Mouse (Mus musculus) liver, embryonic 16.5 days (tissue): ENCODE results near the gene Man1c1. TPM values are rescaled to one million over a fixed set of nuclear protein-coding genes. Genes with fewer than 3 reads are reported as not detected.

Experiments
- ATAC-seq: fragments of 200-750 bp; cut with Nextera tagmentation; 2 replicates; pipeline ENCODE4 v1.8.0; 2017; ENCODE audit warnings: low read depth, mild to moderate bottlenecking, moderate number of reproducible peaks, moderate library complexity
- H3K27ac ChIP-seq: fragments of 300-500 bp; sonication (generic); 2 replicates; pipeline ENCODE4 v1.5.1; 2014; ENCODE audit warnings: mild to moderate bottlenecking, low read length
- H3K27me3 ChIP-seq: fragments of 300-500 bp; sonication (generic); 2 replicates; pipeline ENCODE4 v1.6.1; 2014; ENCODE audit warnings: low read depth, low read length, mixed read lengths; ENCODE audit not compliant: control insufficient read depth, insufficient read depth
- H3K36me3 ChIP-seq: fragments of 300-500 bp; sonication (generic); 2 replicates; pipeline ENCODE4 v1.6.1; 2014; ENCODE audit warnings: mild to moderate bottlenecking; ENCODE audit not compliant: control insufficient read depth, insufficient read depth
- H3K4me1 ChIP-seq: fragments of 300-500 bp; sonication (generic); 2 replicates; pipeline ENCODE4 v1.6.1; 2014; ENCODE audit warnings: low read depth, low read length, mixed read lengths; ENCODE audit not compliant: control insufficient read depth
- H3K4me2 ChIP-seq: fragments of 300-500 bp; sonication (generic); 2 replicates; pipeline ENCODE4 v1.6.1; 2014; ENCODE audit warnings: low read depth, low read length, mixed read lengths
- H3K4me3 ChIP-seq: fragments of 300-500 bp; sonication (generic); 2 replicates; pipeline ENCODE4 v1.5.1; 2014; ENCODE audit warnings: low read depth, mild to moderate bottlenecking, low read length
- H3K9ac ChIP-seq: fragments of 300-500 bp; sonication (generic); 2 replicates; pipeline ENCODE4 v1.6.1; 2014; ENCODE audit warnings: low read depth, low read length
- H3K9me3 ChIP-seq: fragments of 300-500 bp; sonication (generic); replicated peaks from 2 replicates; pipeline ENCODE4 v1.6.1; 2016; ENCODE audit warnings: low read length; ENCODE audit not compliant: control insufficient read depth
- WGBS: fragments of 180-500 bp; shearing (Covaris S2); extraction: QIAGEN DNeasy Blood & Tissue Kit; methylation state at CpG from one replicate; pipeline ENCODE4 v1.1.7; 2014; ENCODE audit not compliant: insufficient replicate concordance; 5-methylcytosine and 5-hydroxymethylcytosine counted together
- polyA plus RNA-seq: library from polyadenylated mRNA; unstranded; fragments of >200 nt; fragmentation: Nextera tagmentation; extraction: Ambion mirVana; gene quantifications from 2 replicates; pipeline ENCODE4 v1.2.1, GENCODE M21; 2015

Gene Man1c1
- polyA plus RNA-seq, 1 experiment from 2014 or later, result 1.2 TPM

DNA sequence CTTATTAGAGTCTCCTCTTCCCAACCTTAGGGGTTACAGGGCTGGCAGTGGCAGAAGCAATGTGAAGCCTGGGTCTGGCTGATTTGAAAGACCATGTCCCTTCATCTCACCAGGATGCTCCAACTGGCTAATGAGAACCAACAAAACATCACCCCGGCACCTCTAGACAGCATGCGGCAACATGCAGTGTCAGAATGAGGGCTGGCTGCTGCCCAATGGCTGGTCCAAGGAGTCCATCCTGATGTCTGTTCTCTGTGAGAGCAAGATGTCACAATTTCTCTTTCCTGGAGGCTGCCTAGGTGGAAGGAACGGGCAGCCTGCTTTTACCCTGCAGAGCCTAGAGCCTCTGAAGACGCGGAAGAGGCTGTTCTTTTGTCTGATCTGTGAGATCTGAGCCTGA is 46.6 kb downstream of the Man1c1 start:
- Histone ChIP-seq H3K4me1 (no peaks in the 10 kb centered on the region), H3K4me2 (no peak overlapping the region), H3K4me3 (no peak overlapping the region), H3K36me3 (no peaks in the 10 kb centered on the region), H3K27me3 (no peaks in the 10 kb centered on the region), H3K27ac (no peak overlapping the region), H3K9me3 (no peaks in the 10 kb centered on the region), H3K9ac (no peak overlapping the region)
- 77% methylated on average over 5 of the region's 5 CpGs for WGBS
- no peak for ATAC-seq

DNA sequence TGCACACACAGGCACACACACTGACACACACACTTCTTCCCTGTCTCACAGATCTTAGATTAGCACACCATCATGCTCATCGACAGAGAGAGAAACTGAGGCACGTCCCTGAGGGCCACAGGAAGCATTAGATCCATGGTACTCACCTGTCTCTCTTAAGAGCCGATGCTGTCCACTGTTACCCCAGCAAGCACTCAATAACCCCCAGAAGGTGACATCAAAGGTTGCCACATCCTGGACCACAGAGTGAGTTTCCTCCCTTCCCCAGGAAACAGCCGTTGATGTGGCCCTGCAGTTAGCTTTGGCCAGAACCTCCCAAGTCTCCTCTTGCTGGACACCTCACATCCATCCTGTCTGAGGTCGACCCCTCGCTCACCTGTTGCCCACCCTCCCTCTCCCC is 49.7 kb downstream of the Man1c1 start:
- Histone ChIP-seq H3K9ac (no peak overlapping the region), H3K9me3 (no peaks in the 10 kb centered on the region), H3K4me1 (no peaks in the 10 kb centered on the region), H3K27me3 (no peaks in the 10 kb centered on the region), H3K27ac (no peak overlapping the region), H3K4me2 (no peak overlapping the region), H3K36me3 (no peaks in the 10 kb centered on the region), H3K4me3 (no peak overlapping the region)
- 35% methylated on average over 6 of the region's 6 CpGs for WGBS
- no peak for ATAC-seq

DNA sequence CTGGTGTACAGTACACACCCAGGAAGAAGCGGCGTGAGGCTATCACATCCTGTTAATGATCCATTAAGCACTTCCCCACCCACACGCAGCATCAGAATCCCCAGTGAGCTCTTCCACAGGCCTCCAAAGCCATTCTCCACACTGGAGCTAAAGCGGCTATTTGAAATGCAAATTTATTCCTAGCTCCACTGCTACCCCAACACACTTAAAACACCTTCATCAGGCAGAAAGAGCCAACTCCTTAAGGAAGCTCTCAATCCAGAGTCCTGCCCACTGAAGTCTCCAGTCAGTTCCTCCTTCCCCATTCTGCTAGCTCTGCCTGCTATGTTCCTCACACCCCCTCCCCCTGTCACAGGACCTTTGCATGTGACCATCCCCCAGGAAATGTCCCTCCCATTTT is 51.4 kb downstream of the Man1c1 start:
- Histone ChIP-seq H3K4me2 (no peak overlapping the region), H3K9ac (no peak overlapping the region), H3K4me1 (no peaks in the 10 kb centered on the region), H3K9me3 (no peaks in the 10 kb centered on the region), H3K36me3 (no peaks in the 10 kb centered on the region), H3K27me3 (no peaks in the 10 kb centered on the region), H3K4me3 (no peak overlapping the region), H3K27ac (no peak overlapping the region)
- no peak for ATAC-seq
- WGBS, result 49% methylated on average over 4 of the region's 4 CpGs

DNA sequence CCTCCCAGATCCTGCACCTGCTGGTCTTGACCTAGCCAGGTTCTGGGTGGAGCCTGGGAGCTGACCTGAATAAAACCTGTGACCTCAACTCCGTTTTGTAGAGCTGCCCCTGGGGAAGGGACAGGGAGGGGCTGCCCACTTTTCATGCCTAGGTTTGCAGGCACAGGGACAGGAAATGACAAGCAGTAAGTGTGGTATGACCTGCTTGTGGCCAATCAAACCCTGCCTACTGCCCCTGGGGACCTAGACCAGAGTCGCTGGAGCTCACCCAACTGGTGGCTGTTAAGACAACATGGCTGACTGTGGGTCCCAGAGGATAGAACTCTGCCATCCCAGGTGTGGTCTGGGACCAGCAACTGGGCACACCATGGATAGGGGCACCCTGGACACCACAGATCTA is 51.9 kb downstream of the Man1c1 start:
- Histone ChIP-seq H3K4me2 (no peak overlapping the region), H3K9me3 (no peaks in the 10 kb centered on the region), H3K27me3 (no peaks in the 10 kb centered on the region), H3K27ac (no peak overlapping the region), H3K9ac (no peak overlapping the region), H3K36me3 (no peaks in the 10 kb centered on the region), H3K4me1 (no peaks in the 10 kb centered on the region), H3K4me3 (no peak overlapping the region)
- WGBS, result 37% methylated on average over 2 of the region's 2 CpGs
- ATAC-seq, result no peak

DNA sequence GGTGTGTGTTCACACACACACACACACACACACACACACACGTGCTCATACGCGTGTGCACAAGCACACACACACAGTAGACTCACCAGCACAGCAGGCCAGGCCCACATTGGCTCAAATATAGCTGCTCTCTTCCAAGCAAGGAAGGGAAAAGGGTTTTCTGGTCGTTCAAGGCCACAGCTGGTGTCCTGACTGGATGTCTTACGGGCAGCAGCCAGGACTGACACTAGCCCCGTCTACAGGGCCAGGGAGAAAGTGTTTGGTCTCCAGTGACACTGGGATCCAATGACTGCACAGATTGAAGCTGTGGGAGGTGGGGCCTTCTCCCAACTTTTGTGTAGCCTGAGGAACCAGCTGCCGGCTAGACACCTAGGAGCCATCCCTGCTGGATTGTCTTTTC is 52.7 kb downstream of the Man1c1 start:
- H3K9me3 ChIP-seq, result no peaks in the 10 kb centered on the region
- ATAC-seq, result no peak
- H3K36me3 ChIP-seq, result no peaks in the 10 kb centered on the region
- WGBS, result 55% methylated on average over 7 of the region's 7 CpGs
- H3K27ac ChIP-seq, result no peak overlapping the region
- no peak overlapping the region for H3K9ac ChIP-seq
- no peak overlapping the region for H3K4me2 ChIP-seq
- H3K4me1 ChIP-seq, result no peaks in the 10 kb centered on the region
- no peaks in the 10 kb centered on the region for H3K27me3 ChIP-seq
- no peak overlapping the region for H3K4me3 ChIP-seq

DNA sequence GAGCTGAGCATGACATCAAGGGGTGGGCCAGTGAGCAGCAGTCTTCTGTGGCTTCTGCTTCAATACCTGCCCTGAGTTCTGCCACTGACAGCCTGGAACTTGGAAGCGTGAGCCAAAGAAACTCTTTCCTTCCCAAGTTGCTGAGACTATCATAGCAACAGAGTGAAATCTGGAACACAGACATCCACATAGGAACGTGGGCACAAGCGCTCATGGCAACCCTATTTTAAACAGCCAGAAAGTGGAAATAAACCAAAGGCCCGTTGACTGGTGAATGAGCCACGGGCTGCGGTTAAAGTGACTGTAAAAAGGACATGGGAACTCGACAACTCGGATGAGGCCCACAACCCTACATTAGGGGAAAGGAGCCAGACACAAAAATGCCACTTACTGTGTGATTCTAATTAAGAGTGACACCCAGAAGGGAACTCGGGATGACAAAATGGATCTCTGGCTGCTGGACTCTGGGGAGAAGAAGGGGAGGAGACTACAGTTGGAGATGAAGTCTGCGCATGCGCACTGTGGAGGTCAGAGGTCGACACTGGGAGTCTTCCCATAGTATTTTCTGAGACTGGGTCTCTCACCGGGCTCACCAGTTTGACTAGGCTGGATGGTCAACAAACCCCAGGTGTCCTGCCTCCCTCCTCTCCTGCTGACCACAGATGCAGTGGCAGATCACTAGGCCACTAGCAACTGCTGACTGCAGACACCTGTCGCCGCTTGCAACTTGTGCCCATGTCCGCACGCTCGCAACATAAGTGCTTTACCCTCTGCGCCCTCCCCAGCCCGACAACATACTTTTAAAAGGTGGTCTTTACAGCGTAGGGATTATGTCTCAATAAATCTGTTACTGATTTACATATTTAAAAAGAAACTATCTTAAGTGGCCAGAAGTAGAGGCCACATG is 58.8 kb downstream of the Man1c1 start:
- WGBS, result 78% methylated on average over 21 of the region's 21 CpGs
- H3K9ac ChIP-seq, result no peak overlapping the region
- H3K4me3 ChIP-seq, result no peak overlapping the region
- no peaks in the 10 kb centered on the region for H3K27me3 ChIP-seq
- no peaks in the 10 kb centered on the region for H3K9me3 ChIP-seq
- no peak overlapping the region for H3K4me2 ChIP-seq
- no peak overlapping the region for H3K27ac ChIP-seq
- no peak for ATAC-seq
- H3K36me3 ChIP-seq, result no peaks in the 10 kb centered on the region
- no peaks in the 10 kb centered on the region for H3K4me1 ChIP-seq

DNA sequence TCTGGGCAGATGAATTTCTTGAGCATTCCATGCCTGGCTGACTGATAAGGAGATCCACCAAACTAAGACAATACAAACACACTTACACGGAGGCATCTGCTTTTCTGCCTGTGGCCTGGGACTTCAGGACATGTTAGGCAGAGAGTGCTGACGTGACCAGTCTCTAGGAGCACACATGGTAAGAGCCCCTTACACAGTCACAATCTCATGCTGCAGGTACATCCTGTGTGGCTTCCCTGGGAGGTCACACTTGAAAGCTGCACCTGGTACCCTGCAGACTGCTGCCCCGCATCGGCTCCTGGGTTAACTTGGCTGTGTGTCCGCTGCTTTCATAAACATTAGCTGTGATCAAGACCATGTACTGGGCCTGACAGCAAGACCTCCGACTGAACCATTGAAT is 59.7 kb downstream of the Man1c1 start:
- ATAC-seq, result no peak
- Histone ChIP-seq H3K27ac (no peak overlapping the region), H3K9me3 (no peaks in the 10 kb centered on the region), H3K36me3 (no peaks in the 10 kb centered on the region), H3K9ac (no peak overlapping the region), H3K4me1 (no peaks in the 10 kb centered on the region), H3K4me2 (no peak overlapping the region), H3K27me3 (no peaks in the 10 kb centered on the region), H3K4me3 (no peak overlapping the region)
- WGBS, result 53% methylated on average over 6 of the region's 6 CpGs

DNA sequence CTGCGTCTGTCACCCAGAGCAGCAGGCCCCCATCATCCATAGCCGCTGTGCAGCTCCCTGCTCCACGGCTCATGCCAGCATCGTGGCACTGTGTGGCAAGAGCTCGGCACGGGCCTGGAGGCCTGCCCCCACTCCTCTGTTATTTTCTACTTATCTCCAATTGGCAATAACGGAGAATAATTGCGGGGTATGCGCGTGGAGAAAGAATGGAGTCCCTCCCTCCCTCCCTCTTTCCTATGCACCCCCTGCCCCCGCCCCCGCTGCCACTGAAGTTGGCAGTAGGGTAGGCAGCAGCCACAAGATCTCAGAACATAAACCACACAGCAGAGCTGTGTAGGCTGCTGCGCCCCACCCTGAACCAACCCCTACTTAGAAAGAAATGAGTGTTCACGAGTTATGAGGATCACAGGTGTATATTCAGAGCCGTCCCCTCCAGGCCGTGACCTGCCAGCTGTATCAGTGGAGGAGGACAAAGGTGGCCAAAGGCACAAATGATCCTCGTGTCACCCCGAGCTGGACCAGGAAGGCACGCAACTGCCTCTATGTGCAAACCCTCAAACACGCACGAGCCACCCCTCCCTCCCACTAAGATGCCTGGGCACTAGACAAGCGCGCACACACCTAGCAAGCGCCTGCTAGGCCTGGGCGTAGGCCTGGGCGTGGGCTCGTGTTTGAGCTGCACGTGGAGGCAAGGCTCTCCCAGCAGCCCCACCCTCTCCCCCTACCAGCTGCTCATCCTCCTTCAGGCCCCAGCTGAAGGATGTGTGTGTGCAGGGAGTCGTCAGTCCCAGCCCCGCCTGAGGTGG is 62.2 kb downstream of the Man1c1 start:
- no peak overlapping the region for H3K4me2 ChIP-seq
- no peak overlapping the region for H3K4me3 ChIP-seq
- ATAC-seq, result no peak
- no peaks in the 10 kb centered on the region for H3K27me3 ChIP-seq
- H3K27ac ChIP-seq, result no peak overlapping the region
- H3K9ac ChIP-seq, result no peak overlapping the region
- H3K9me3 ChIP-seq, result no peaks in the 10 kb centered on the region
- H3K4me1 ChIP-seq, result no peaks in the 10 kb centered on the region
- H3K36me3 ChIP-seq, result no peaks in the 10 kb centered on the region
- 65% methylated on average over 30 of the region's 30 CpGs for WGBS

DNA sequence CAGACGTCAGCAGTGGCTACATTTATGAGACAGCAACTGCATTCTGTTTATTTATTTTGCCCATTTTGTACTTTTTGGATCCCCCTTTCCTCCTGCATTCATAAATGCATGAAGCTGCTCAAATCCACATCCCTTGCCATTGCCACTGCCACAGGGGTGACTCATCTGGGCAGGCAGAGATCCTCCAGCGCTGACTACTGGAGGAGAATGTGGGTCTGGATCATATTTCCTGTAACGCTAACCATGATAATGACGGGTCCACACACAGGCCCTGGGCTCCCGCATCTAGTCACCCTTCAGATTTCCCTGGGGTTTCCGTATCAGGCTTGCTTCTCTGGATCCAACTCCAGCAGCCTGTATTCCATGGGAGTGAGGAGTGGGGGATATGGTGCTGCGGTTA is 64.8 kb downstream of the Man1c1 start:
- H3K4me1 ChIP-seq, result no peaks in the 10 kb centered on the region
- no peaks in the 10 kb centered on the region for H3K9me3 ChIP-seq
- no peak overlapping the region for H3K9ac ChIP-seq
- no peak for ATAC-seq
- H3K27me3 ChIP-seq, result no peaks in the 10 kb centered on the region
- WGBS, result 73% methylated on average over 7 of the region's 7 CpGs
- no peaks in the 10 kb centered on the region for H3K36me3 ChIP-seq
- no peak overlapping the region for H3K4me2 ChIP-seq
- no peak overlapping the region for H3K4me3 ChIP-seq
- H3K27ac ChIP-seq, result no peak overlapping the region
